Mouse (Mus musculus) C2C12 (cell line): Measurements from ENCODE around the gene Ddx27. TPM values are rescaled to one million over a fixed set of nuclear protein-coding genes. Genes with fewer than 3 reads are reported as not detected.
A peak's percentile ranks its signal among the peaks of the same experiment; 100 is the strongest.

Source experiments
- H3K27me3 ChIP-seq: one replicate; pipeline ENCODE4 v1.6.1; 2011; ENCODE audit not compliant: control insufficient read depth, insufficient read depth, insufficient read length
- H3K36me3 ChIP-seq: one replicate; pipeline ENCODE4 v1.6.1; 2011; ENCODE audit not compliant: control insufficient read depth, insufficient read depth
- H3K4me3 ChIP-seq: one replicate; pipeline ENCODE4 v1.5.1; 2011; ENCODE audit warnings: mild to moderate bottlenecking, control low read depth; ENCODE audit not compliant: poor library complexity, insufficient read depth, severe bottlenecking
- H3K79me2 ChIP-seq: one replicate; pipeline ENCODE4 v1.6.1; 2011; ENCODE audit not compliant: control insufficient read depth, insufficient read depth
- H3K79me3 ChIP-seq: one replicate; pipeline ENCODE4 v1.6.1; 2011; ENCODE audit warnings: low read depth, control low read depth
- H3ac ChIP-seq: one replicate; pipeline ENCODE3; 2011; ENCODE audit warnings: low read depth; ENCODE audit not compliant: control insufficient read depth, insufficient read length
- CEBPB ChIP-seq: IDR thresholded peaks from one replicate; pipeline ENCODE4 v1.6.1; 2011; ENCODE audit warnings: low read depth, mild to moderate bottlenecking, control low read depth, moderate library complexity
- CTCF ChIP-seq: IDR thresholded peaks from one replicate; pipeline ENCODE4 v1.5.1; 2011; ENCODE audit not compliant: control insufficient read depth, insufficient read depth, insufficient read length
- FOSL1 ChIP-seq: IDR thresholded peaks from one replicate; pipeline ENCODE4 v1.8.0; 2011; ENCODE audit warnings: mild to moderate bottlenecking, low read length; ENCODE audit not compliant: poor library complexity, insufficient read depth, severe bottlenecking
- MAX ChIP-seq: IDR thresholded peaks from one replicate; pipeline ENCODE4 v1.6.1; 2011; ENCODE audit warnings: mild to moderate bottlenecking, control low read depth
- MYOD1 ChIP-seq: IDR thresholded peaks from one replicate; pipeline ENCODE4 v1.6.1; 2011; ENCODE audit warnings: low read depth; ENCODE audit not compliant: control insufficient read depth, insufficient read length
- MYOG ChIP-seq: IDR thresholded peaks from one replicate; pipeline ENCODE4 v1.6.1; 2011; ENCODE audit not compliant: control insufficient read depth, insufficient read length; ENCODE audit errors: extremely low read depth
- USF1 ChIP-seq: IDR thresholded peaks from one replicate; pipeline ENCODE4 v1.6.1; 2011; ENCODE audit warnings: low read depth, mild to moderate bottlenecking, control low read depth, moderate library complexity
- polyA plus RNA-seq: library from polyadenylated mRNA; unstranded; fragments of >200 nt; fragmentation: generic; extraction: Trizol; gene quantifications from one replicate; pipeline ENCODE4 v1.2.1, GENCODE M21; 2012; ENCODE audit warnings: missing spikeins

Gene Ddx27
- polyA plus RNA-seq, 1 experiment = 76.4 TPM

DNA sequence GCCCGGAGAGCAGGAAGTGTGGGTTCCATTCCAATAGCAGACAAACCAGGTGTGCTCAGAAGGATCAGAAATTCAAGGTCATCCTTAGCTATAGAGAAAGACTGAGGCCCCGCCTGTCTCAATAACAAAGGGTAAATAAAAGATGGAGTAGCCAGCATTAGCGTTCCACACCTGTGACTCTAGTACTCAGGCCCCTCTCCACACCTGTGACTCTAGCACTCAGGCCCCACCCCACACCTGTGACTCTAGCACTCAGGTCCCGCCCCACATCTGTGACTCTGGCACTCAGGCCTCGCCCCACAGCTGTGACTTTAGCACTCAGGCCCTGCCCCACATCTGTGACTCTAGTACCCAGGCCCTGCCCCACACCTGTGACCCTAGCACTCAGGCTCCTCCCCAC is 59.6 kb downstream of the Ddx27 start:
- no peak overlapping the region for H3K4me3 ChIP-seq
- TF ChIP-seq MYOD1 (no peak), MYOG (no peak), CEBPB (no peak), FOSL1 (no peak), USF1 (no peak), MAX (no peak), CTCF (no peak)
- H3K36me3 ChIP-seq = no peaks in the 10 kb centered on the region
- no peak overlapping the region for H3ac ChIP-seq
- H3K27me3 ChIP-seq = no peaks in the 10 kb centered on the region
- no peaks in the 10 kb centered on the region for H3K79me3 ChIP-seq
- no peaks in the 10 kb centered on the region for H3K79me2 ChIP-seq

DNA sequence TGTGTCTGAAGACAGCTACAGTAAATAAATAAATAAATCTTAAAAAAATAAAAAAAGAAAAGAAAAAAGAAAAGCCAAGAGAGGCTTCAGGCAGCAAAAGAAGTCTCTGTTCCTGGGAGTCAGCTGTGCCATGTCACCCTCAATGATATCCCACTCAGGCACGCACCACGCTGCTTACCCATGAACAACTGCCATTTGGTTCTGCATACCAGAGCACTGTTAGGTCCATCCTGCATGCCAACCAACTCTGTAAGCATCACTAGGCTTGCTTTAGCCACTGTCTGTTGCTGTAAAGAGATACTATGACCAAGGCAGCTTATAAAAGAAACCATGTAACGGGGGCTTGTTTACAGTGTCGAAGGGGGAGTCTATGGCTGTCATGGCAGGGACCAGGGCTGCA is 61.4 kb downstream of the Ddx27 start:
- Histone ChIP-seq H3K79me2 (no peaks in the 10 kb centered on the region), H3K79me3 (no peaks in the 10 kb centered on the region), H3K27me3 (no peaks in the 10 kb centered on the region), H3K36me3 (no peaks in the 10 kb centered on the region), H3K4me3 (no peak overlapping the region), H3ac (no peak overlapping the region)
- no peak for TF ChIP-seq MAX
- no peak for TF ChIP-seq FOSL1
- no peak for TF ChIP-seq CEBPB
- no peak for TF ChIP-seq MYOG
- no peak for TF ChIP-seq CTCF
- no peak for TF ChIP-seq MYOD1
- no peak for TF ChIP-seq USF1

DNA sequence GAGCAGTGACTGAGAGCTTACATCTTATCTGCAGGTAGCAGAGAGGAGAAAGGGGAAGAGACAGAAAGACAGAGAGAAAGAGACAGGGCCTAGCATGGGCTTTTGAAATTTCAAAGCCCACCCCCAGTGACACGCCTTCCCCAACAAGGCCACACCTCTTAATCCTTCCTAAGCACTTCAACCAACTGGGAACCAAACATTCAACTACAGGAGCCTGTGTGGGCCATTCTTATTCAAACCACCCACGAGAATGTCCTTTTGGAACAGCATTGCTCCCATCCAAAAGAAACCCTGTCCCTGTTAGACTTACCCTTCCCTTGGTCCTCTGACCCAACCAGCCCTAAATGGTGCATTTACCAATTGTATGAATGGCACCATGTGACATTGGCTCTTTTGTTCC is 61.8 kb downstream of the Ddx27 start:
- no peak for TF ChIP-seq MYOD1
- no peak for TF ChIP-seq MAX
- TF ChIP-seq CEBPB = no peak
- TF ChIP-seq FOSL1 = no peak
- TF ChIP-seq CTCF = no peak
- no peak for TF ChIP-seq USF1
- no peak for TF ChIP-seq MYOG
- no peak overlapping the region for H3ac ChIP-seq

DNA sequence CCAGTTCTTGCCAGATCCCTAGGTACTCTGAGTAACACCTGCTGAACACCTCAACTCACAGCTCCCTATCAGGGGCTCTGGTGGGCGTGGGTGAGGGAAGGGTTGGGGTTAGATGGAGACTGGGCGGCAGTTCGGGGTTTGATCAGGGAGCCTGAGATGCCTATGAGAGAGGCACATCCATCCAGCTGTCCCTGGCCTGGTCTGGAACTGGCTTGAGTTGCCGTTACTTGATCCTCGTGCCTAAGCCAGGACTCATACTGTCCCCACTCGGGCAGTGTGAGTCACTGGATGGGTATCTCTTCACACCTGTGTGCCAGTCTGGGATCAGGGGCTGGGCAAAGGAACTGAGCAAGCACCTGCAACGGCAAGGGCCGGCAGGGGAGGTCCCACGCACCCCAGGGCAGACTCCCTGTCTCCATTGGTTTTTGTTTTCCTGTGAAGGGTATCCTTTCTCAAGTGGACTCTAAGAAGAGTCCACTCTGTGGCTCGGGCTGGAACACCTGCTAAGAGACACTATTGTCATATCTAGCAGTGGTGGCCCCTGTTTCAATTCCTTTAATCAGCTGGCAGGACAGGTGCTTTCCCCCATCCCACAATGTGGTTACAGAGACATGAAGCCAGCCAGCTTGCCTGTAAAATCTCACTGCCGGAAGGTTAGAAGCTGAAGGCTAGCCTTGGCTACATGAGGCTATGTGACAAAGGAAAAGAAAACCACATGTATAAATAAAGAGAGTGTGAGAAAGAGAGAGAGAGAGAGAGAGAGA is 62.4 kb downstream of the Ddx27 start:
- Histone ChIP-seq H3K79me3 (no peaks in the 10 kb centered on the region), H3K36me3 (no peaks in the 10 kb centered on the region), H3K4me3 (no peak overlapping the region), H3K79me2 (no peaks in the 10 kb centered on the region), H3ac (no peak overlapping the region), H3K27me3 (no peaks in the 10 kb centered on the region)
- no peak for TF ChIP-seq USF1
- peak; percentile 28 for TF ChIP-seq MYOD1

More for the DNA sequence above, 61.8 kb downstream of the Ddx27 start:
- Histone ChIP-seq H3K79me3 (no peaks in the 10 kb centered on the region), H3K36me3 (no peaks in the 10 kb centered on the region), H3K79me2 (no peaks in the 10 kb centered on the region), H3K4me3 (no peak overlapping the region), H3K27me3 (no peaks in the 10 kb centered on the region)

DNA sequence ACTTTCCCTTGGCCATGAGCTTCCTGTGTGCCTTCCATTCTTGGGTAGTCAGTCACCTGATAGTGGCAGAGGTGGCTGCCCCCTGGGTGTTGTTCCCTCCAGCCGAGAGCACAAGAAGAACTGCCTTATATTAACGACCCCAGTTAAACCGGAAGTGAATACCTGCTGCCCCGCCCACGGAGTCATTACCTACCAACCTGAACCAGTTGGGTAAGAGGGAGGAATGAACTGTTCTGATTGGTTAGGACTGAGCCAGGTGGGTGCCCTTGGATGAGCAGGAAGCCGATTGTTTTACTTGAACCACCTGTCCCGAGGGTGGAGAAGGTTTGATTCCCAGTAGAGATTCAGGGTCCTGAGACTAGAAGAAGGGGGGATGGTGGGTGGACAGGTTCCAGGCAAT is 63.5 kb downstream of the Ddx27 start:
- TF ChIP-seq CEBPB (no peak), MAX (no peak), MYOG (no peak), CTCF (no peak), USF1 (no peak), FOSL1 (no peak), MYOD1 (no peak)
- no peaks in the 10 kb centered on the region for H3K27me3 ChIP-seq
- no peaks in the 10 kb centered on the region for H3K79me3 ChIP-seq
- H3K79me2 ChIP-seq = no peaks in the 10 kb centered on the region
- peak overlapping the region; percentile 23 for H3ac ChIP-seq
- no peak overlapping the region for H3K4me3 ChIP-seq
- H3K36me3 ChIP-seq = no peaks in the 10 kb centered on the region

DNA sequence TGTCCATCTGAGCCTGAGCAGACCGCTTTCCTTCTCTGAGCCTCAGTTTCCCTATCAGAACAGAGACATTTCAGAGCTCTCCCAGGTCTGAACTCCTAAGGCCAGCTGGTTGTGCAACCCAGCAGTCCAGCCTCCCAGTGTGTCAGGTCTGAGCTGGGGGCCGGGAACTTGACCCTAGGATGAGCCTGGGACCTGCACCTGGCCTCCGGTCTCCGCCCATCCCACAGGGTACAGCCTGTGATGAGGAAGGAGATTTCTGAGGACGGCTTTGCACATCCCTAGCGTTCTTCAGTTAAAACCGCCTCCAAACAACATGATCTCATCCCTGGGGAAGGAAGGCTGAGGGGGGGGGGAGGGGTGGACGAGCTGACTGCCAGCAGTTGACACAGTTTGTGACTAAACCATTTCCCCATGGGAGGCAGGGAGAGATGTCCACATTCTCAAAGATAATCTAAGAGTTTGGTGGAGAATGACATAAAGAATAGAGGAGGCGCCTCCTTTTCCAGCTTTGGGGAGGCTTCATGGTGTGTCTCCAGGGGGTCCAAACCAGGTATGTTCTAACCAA is 64.0 kb downstream of the Ddx27 start:
- no peaks in the 10 kb centered on the region for H3K27me3 ChIP-seq
- H3ac ChIP-seq = peak overlapping the region; percentile 23
- TF ChIP-seq MYOG (no peak), USF1 (no peak), MAX (no peak), CEBPB (peak; percentile 69), MYOD1 (peak; percentile 41)
- H3K79me2 ChIP-seq = no peaks in the 10 kb centered on the region
- H3K79me3 ChIP-seq = no peaks in the 10 kb centered on the region
- H3K36me3 ChIP-seq = no peaks in the 10 kb centered on the region
- H3K4me3 ChIP-seq = no peak overlapping the region
